Mouse (Mus musculus) frontal cortex, adult 2 months (tissue): ENCODE measurements around the gene Hmox2. TPM values are rescaled to one million over a fixed set of nuclear protein-coding genes. Genes with fewer than 3 reads are reported as not detected.
"Not testable (repeated sequence)": the region's sequence is repeated elsewhere in the genome, so short reads cannot be mapped to it uniquely, and the experiment has no call there.

ENCODE experiments used
- DNase-seq, 2 experiments: peaks; one replicate each; pipeline ENCODE4 v3.0.0; 2022; ENCODE audit warnings: low spot score in 1 of 2; ENCODE audit errors: extremely low spot score in 1 of 2
- polyA plus RNA-seq: library from polyadenylated mRNA; depleted of rRNA; stranded (reverse); fragments of >200 nt; gene quantifications from 2 replicates; pipeline ENCODE4 v1.2.3, GENCODE M21; 2012; rRNA removed

Gene Hmox2
- polyA plus RNA-seq = 95.8 and 101 TPM in 2 replicates

DNA sequence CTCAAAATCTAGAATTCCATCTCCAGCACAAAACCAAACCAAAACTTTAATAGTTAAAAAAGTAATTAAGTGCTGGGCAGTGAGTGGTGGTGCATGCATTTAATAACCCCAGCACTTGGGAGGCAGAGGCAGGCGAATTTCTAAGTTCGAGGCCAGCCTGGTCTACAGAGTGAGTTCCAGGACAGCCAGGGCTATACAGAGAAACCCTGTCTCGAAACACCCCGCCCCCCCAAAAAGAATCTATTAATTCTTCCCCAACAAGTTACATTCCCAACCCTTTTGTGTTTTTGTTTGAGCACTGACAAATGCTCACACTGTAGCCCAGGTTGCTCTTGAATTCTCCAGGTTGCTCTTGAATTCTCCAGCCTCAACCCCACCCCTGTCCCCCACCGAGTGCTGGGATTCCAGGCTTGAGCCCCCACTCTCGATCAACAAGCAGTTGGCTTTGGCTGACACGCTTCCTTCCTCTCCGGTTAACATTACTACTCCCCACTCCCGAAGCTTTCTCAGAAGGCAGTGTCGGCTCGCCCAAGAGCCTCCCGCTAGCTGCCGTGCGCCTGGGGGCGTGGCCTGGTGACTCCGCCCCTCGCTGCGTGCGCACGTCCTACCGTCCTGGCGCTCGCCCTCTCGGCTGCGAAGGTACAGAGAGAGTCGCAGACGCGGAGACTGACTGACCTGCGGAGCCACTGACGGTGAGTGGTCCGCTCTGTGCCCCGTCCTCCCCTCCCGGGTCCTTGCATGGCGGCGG lies at the start of gene Hmox2:
Hmox2 (plus strand) TSS at position 582 of the 748 bp plus-strand sequence.
- DNase-seq = peak; percentile 67 to 93

DNA sequence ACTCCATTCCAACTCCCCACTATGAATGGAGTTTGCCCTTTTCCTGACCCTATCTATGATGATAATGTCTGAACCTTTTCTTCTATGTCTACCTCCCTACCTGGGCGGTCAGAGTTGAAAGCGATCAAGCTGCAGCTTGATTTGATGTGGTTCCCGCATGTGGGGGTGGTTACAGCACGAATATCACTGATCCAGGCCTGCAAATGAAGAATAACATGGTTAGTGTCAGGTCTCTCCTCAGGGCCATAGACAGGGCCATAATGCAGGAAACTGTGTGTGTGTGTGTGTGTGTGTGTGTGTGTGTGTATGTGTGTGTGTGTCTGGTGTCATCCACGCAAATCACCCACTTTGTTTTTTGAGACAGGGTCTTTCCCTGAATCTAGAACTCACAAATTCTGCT lies 49.3 kb upstream of the Hmox2 start:
- no peak for DNase-seq

DNA sequence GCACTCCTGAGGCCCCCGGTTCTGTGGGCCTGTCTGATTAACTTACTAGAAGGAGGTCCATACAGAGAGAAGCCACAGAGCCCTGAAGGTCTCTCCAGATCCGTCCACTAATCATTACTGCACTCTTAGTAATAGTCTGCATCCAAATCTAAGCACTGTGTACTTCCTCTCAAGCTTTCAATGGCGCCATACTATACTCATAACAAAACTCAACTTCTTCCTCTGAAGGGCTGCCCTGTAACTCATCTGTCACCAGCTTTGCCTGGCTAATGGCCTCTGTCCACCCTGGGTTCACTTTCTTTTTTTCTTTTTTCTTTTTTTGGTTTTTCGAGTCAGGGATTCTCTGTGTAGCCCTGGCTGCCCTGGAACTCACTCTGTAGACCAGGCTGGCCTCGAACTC lies 48.1 kb upstream of the Hmox2 start:
- DNase-seq = no peak

DNA sequence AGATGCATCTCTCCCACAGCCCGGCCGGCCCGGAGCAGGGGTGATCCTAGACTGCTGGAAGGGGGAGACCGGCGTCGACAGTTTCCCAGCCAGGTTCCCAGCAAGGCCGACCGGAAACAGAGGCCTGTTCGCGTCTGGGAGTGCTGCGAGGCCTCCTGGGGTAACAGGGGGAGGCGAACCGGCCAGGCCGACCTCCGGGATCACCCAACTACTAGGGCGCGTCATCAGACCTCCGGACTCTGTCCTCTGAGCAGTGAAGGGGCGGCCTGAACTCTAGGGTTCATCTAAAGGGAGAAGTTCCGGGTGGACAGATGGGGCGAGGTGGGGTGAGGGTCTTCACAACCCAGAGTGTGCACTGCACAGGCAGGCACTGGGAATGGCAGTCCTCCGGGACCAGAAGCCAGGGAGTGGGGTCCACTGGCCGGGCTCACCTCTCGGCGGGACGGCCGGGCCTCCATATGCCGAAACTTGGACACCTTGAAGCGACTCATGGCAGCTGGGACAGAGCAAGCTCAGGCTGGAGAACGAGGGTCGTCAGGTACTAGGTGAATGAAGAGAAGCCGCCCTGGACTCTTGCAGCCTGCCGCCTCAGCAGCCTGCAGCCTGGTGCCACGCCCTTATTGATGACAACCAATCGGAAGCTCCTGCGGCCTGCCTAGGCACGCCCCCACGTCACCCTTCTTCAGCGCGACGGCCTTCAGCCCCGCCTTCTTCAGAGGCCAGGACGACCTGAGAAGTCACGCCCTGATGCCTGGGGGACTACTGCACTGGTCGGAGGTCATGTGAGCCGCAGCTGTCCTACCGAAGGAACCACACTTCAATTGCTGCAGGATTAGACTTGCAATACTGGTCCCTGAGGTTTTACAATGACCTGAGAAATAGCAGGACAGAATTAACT lies 46.8 kb upstream of the Hmox2 start, which contains the start of gene Coro7:
Coro7 (minus strand) TSS at position 657 of the 898 bp plus-strand sequence.
- DNase-seq = peak; percentile 86 to 89

DNA sequence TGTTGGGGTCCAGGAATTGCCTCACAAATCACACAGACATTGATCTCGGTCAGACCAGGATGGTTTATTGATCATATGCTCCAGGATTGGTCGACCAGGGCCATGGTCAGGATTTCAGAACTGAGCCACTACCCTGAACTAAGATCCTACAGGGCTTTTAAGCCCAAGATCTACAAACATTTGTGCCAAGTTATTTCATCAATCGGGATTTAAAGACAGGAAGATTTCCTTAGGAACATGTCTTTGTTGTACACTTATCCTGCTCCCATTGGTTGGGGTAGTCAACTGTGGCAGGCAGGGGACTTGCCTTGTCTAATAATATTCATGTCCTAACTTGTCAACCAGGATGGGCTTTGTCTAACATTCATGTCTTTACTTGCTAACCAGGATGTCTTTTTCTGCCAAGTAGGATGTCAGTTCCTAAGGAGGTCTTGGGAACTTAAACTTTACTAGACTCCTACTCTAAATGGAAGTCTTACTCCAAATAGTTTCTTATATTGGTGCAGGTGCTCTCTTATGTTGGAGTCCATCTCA lies 45.2 kb upstream of the Hmox2 start:
- DNase-seq = not testable (repeated sequence)

DNA sequence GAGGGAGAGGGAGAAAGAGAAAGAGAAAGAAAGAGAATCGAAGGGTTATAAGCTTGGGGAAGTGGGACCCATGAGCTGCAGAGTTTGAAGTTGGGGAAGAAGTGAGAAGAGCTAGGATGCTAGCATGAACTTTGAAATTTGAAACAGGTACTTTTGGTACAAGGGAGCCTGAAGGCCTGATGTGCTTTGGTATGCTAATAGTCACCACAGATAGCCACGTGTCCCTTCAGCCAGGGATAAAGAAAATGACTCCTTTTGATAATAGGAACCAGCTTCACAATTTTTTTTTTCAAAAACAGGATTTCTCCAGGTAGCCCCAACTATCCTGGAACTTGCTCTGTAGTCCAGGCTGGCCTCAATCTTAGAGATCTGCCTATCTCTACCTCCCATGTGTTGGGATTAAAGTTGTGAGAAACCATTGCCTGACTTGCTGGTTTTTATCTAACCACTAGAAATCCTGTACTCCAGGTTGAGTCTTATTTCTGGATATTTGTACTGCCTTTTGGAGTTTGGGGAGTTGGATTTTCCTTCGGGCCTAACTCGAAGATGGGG lies 43.5 kb upstream of the Hmox2 start:
- DNase-seq = no peak

DNA sequence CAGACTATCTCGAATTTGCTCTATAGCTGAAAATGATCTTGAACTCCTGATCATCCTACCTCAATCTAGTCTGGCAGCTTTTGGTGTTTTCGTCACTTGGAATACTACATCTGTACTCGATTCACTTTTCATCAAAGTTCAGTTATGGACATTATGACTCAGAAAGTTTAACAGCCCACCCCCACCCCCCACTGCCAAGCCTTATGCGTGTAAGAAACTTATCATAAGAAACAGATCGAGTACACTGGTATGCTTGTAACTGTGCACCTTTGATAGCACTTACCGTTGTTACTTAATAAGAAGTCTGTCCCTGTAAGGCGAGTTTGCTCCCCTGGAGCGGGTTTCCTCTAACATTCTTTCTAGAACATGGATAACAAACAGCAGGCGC lies 43.0 kb upstream of the Hmox2 start:
- DNase-seq = no peak

DNA sequence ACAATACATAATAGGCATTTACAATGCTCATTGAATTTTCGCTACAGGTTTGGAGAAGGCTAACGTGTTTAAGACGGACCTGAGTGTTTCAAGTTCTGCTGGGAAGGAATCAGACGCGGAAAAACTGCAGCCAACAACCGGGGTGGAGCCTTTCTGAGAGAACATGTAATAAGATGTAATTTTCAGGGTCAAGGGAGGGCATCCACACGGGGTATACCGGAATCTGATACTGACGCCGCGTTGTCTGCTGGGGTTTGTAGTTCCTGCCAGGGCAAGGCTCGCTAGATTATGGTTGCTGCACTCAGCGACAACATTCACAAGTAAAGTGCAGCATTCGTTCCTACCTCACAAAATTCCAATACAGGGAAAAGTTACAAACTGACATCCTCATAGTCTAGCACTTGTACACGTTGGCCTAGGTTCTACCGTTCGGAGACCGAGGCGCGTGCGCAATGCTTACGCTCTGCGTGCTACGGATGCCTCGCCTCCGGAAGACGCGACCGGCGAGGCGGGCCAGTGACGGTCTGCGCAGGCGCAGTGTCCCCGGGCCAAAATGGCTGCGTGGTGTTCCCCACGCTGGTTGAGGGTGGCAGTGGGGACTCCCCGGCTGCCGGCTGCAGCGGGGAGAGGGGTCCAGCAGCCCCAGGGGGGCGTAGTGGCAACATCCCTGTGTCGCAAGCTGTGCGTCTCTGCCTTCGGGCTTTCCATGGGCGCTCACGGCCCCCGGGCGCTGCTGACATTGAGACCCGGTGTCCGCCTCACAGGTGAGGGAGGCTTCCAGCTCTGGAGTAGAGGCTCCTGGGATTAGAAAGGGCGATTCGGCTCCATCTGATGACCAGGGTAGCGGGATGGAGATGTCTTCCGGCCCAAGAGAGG lies 42.3 kb upstream of the Hmox2 start:
- DNase-seq = peak; percentile 87 to 98

DNA sequence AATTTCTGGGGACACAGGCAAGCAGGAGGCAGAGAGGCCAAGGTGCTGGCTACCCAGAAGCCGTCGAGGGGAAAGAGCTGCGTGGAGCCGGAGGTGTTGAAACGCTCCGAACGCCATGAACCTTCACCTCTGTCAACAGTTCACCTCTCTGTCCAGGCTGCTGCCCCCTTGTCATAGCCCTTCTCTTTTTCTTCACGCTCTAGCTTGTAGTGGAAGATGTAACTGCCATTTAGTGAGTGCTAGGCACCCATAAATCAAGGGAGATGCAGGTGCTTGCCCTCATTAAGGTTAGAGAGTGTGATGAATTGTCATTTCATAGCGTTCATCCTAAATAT lies 41.7 kb upstream of the Hmox2 start:
- no peak for DNase-seq

DNA sequence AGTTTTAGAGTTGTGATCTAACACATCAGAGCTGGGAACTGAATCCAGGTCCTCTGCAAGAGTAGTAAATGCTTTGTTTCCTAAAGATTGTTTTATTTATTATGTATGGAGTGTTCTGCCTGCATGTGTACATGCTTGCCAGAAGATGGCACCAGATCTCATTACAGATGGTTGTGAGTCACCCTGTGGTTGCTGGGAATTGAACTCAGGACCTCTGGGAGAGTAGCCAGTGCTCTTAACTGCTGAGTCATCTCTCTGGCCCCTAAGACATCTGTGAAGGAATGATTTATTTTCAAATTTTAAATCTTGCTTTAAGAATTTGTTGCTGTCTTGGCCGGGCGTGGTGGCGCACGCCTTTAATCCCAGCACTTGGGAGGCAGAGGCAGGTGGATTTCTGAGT lies 36.8 kb upstream of the Hmox2 start:
- DNase-seq = not testable (repeated sequence)

DNA sequence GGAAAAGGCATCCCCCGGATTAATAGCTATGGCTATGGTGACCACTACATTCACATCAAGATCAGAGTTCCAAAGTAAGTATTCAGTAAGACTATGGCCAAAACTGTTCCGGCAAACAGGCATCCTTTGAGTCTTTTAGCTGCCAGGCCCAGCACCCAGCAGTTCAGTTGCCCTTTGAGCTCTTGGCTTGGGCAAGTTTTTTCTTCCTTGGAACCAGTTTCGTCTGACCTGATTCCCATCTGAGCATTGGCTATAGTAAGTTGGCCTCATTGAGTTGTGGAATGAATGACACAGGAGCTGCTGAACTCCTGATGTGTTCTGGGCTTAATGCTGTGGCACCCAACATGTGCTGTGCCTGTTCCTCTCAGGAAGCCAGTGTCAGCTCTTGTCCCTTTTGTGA lies 24.9 kb upstream of the Hmox2 start:
- DNase-seq = no peak

DNA sequence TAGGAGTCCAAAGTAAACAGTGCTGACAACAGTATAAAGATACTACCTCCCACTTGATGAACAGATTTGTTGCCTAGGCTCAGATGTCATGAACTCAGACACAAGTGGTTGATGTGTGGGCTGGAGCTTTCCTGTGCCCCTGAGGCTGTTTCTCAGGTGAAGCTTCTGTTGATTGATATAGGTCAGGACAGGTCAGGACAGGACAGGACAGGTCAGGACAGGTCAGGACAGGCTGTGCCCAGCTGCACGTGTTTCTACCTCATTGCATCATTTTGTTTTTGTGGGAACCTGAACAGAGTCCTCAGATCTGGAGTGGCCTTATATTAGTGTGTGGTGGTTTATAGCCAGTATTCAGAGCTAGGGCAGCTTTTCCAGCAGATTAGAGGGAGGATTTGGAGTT lies 23.5 kb upstream of the Hmox2 start:
- DNase-seq = no peak

DNA sequence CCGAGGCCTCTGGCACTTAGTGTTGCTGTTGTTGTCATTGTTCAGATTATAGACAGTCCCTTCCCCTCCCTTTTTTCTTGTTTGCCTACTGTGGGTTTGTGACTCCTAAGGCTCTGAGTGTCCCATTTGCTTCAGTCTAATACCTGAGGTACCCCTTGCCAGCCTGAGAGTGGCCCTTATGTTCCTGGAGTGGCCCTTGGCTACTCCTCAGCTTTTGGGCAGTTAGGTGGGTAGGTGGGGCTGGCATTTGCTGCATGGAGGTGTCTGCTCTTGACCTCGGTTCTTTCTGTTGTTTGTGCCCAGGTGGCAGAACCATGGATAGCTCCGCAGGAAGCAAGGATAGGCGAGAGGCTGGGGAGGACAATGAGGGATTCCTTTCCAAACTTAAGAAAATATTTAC lies 20.6 kb upstream of the Hmox2 start:
- DNase-seq = no peak

DNA sequence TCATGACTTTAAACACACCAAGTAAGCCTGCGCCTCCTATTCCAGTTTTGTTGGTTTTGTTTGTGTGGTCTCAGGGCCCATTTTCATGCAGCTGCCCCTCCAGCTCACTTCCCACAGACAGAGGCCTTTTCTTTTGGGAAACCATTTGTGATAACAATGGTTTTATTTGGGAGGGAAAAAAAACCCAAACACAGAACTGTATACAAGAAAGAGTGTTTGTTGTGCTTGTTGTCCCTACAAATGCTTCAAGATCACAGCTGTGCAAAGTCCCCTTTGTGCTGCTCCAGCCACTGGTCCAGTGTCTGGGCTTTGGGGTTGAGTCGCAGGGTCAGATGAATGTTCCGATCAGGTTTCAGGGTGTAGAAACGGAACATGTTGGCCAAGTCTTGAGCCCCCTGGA lies 15.0 kb upstream of the Hmox2 start:
- no peak for DNase-seq

DNA sequence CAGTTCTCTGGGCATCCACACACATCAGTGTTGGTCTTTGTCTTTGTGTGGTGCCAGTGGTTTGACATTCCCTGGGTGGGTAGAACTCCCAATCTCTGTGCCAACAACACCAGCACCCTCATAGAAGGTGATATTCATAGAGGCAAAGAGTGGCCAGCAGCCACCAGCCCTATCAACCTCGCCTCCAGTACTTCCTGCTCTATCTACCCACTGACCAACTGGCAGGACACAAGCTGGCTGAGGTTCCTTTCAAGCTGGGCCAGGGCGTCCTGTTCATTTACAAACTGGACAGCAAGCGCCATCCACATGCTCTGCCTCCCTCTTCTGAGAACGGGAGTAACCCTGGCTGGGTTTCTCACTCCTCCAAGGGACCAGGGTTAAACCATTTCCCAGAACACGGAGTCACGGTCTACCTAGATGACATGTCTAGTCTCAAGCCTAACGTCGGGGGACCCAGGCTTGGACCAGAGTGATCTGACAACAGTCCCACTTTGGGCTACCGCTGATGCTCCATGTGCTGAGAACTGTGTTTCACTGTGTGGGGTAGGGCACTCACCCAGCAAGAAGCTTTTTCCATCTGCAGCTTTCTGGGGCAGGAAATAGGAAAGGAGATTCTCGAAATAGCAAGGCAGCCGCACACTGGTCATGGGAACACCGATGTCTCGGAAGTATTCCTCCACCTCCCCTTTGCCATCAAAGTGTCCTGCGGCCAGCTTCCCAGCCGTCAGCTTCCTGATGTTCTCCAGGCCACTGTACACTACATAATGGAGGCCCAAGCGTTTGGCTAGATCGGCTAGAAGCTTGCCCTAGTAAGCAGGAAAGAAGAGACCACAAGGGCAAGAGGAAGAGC lies 12.1 kb upstream of the Hmox2 start:
- no peak for DNase-seq

DNA sequence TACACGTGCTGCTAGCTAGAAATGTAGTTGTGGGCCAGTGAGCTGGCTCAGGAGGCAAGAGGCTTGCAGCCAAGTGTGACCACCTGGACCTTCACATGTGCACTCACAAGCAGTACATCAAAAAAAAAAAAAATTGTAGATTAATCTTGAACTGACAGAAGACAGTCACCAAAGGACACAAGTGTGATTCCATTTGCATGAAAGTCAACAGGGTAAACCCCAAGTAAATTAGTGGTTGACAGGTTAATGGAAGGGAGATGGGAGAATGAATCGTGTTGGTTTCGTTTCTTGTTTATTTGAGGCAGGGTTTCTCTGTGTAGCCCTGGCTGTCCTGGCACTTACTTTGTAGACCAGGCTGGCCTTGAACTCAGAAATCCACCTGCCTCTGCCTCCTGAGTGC lies 8.3 kb upstream of the Hmox2 start:
- no peak for DNase-seq

DNA sequence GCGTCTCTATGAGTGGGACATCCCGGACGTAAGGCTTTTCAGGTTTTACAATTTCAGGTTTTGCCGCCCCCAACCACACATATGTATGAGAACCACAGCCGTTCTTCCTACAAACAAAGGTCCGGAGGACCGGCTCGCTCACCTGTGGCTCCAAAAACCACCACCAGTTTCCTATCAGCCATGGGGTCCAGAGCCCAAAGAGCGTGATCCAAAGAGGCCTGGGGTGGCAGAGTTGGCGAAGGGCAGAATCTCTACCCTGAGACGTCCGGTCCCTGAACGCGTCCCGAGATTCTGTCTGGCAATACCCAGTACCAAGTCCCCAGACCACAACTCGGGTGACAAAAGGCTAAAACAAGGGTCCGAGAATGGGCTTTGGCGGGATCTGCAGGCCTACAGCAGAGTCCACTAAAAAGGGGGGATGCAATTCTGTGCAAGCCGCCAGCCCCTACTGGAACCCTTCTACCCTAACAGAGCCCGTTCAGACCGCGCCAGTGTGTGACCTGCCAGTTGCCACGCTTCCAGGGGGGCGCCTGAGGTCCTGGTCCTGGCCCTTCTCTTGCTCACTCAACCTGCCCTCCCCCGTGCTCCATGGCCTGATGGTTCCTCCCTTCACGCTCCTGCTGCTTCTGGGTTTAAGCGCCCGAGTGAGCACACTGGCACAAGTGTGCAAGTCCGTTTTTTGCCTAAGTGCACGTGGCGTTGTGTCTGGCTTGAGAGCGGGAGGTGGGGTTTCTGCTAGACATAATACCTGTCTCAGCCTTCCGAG lies 7.2 kb upstream of the Hmox2 start, which contains the start of gene Nmral1:
Nmral1 (minus strand) TSS at position 604 of the 766 bp plus-strand sequence.
- peak; percentile 28 to 50 for DNase-seq

DNA sequence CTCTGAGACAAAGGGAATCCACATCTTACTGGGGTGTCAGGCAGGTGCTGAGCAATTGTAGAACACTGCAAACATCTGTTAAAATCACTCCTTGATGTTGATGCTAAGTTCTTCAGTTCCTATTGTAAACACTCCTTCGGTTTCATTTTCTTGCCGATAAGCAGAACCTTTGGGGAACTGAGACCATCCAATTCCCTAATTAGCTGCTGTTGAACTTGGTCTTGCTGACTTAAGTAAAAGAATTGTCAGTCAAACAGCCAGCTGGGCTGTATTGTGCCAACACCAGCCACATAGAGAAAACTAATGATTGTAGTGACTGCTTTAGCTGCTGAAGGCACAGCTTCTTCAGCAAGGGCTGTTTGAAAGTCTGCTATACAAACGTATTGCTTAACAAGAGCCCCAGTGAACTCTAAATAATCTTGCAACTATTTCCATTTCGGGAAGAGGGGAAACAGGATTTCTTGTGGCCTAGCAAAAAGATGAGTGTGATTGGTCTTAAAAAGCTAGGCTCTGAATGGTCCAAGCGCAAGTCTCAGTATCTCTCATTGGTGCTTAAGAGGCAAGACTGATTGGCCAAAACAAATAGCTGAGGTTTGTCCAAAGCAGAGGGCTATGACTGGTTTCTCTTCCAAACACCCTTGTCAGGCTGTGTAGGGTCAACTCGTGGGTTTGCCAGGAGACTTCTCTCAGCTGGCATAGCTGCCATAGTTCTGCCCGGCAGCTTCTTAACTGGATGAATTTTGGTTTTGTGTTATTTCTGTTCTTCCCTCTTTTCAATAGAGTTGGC lies 3.8 kb upstream of the Hmox2 start:
- DNase-seq = no peak
